Mouse (Mus musculus): ENCODE results near the gene Foxc1. TPM values are rescaled to one million over a fixed set of nuclear protein-coding genes. Genes with fewer than 3 reads are reported as not detected.
A peak's percentile ranks its signal among the peaks of the same experiment; 100 is the strongest.

Gene Foxc1
- total RNA-seq (2022) = 1 to 10 TPM; 4.2 to 5.4 (median 5.0) TPM

DNA sequence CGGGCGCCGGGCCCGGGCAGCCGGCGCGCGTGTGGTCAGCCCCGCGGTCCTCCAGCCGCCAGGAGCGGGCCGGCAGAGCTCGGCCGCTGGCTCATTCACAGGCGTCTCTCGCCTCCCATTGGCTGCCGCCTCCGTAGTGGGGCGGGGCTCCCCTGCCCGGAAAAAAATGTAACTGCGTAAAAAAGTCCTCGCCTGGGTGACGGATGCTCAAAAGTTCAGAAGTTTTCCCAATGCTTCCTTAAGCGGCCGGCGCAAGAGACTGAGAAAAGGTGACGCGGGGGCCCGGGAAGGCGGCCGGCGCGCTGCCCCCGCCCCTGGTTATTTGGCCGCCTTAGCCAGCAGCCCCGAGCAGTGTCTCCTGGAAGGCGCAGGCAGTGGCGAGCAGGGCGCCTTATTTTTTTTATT, at the start of gene Foxc1:
Foxc1 (plus strand) TSS at position 206 of the 405 bp plus-strand sequence.
- DNase-seq (ENCODE audit: low spot score in 2 of 2) = peak in 1 of 2 experiments; percentile 51

DNA sequence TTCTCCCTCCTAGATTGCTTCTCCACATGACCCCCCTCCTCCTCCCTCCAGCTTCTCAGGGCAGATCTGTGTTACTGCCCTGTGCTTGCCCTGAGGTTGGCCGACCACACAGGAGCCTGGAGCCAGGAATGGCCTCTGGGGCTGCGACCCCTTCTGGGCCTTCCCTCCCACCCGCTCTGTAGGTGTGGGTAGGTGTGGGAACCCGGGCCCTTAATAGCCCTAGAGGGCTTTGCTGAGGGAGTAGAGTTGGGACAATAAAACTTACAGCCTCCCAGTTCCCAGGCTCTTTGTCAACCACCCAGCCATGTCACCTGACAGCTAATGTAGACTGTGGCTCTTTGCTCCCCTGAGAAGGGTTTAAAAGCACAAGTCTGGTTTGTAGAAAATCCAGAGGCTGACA, 46.0 kb upstream of the Foxc1 start:
- no peak for DNase-seq (ENCODE audit: low spot score in 2 of 2)

DNA sequence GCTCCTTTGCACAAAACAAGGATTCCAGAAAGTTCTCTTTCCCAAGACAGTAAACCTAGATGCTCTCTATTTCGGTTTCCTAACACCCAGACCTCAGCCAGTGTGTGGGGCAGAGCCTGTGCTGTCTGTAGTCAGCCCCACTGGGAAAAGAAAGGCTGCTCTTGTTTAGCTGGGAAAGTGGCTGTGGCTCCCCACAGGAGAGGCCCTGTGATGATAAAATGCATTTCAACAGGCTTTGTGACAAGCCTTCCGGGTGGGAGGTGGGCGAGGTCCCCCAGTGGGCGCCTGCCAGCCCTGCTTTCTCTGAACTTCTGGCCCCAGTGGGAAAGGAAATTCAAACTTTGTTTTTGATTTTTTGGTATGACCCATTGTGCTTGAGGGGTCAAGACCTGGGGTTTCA, 45.4 kb upstream of the Foxc1 start:
- no peak for DNase-seq (ENCODE audit: low spot score in 2 of 2)

DNA sequence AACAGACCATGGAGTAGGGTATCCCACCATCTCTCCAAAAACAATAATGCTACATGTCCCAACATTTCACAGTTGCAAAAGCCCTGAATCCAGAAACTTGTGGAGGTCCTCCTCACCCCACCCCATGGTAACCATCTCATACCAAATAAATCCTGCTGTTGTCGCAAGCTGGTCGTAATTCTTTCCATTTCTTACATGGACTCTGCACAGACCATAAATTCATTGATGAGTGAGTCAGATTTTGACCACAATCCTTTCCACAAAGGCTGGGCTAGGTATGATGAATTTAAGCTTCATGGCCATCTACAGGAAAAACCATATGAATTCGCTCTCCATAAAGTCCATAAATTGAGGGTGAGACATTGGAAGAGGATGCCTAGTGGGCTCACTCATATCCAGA, 42.0 kb upstream of the Foxc1 start:
- DNase-seq (ENCODE audit: low spot score in 2 of 2) = no peak

DNA sequence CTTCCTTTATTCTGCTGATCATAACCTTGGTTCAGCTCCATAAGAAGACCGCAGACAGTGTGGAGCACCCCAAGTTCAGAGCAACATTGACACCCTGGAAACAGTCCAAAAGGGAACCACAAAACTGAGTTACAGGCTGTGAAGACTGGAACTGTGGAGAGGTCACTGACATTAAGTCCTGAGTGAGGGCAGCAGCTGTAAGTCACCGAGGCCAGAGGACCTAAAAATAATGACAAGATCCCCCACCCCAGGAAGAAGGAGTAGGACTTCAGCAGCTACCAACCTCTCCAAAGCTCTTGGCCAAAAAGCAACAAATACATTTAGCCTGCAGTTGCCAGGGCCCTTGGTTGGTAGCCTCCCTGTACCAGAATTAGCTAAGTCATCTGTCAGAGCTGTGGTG, 40.9 kb upstream of the Foxc1 start:
- no peak for DNase-seq (ENCODE audit: low spot score in 2 of 2)

DNA sequence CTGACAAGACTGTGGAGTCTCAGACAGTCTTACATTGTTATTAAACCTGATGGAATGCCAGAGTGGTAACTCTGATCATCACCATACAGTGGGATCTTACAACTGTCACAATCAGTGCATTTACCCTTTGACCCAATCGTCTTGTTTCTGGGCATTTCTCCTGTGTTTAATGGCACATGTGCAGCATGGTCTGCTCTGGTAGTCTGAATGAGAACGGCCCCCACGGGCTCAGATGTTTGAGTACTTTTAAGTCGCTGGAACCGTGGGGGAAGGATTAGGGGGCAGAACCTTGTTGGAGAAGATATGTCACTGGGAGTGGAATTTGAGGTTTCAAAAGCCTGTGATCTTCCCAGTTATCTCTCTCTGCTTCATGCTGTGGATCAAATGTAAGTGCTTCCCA, 33.6 kb upstream of the Foxc1 start:
- no peak for DNase-seq (ENCODE audit: low spot score in 2 of 2)

DNA sequence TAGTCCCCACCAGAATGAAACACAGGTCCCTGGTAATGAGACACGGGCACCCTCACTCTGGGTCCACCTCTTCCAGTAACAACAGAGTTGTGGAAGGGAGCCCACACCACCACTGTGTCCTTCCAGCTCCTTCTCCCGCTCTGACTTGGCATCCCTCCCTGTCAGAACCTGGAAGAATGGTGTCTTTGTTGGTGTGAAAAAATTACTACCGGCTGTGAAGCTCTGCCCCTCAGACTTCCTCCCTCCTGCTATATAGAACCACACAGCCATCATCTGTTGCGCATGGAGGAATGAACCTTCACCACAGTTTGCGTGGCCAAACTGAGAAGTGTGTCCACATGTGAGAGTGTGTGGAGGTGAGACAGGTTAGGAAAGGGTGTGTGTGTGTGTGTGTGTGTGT, 30.7 kb upstream of the Foxc1 start:
- no peak for DNase-seq (ENCODE audit: low spot score in 2 of 2)

DNA sequence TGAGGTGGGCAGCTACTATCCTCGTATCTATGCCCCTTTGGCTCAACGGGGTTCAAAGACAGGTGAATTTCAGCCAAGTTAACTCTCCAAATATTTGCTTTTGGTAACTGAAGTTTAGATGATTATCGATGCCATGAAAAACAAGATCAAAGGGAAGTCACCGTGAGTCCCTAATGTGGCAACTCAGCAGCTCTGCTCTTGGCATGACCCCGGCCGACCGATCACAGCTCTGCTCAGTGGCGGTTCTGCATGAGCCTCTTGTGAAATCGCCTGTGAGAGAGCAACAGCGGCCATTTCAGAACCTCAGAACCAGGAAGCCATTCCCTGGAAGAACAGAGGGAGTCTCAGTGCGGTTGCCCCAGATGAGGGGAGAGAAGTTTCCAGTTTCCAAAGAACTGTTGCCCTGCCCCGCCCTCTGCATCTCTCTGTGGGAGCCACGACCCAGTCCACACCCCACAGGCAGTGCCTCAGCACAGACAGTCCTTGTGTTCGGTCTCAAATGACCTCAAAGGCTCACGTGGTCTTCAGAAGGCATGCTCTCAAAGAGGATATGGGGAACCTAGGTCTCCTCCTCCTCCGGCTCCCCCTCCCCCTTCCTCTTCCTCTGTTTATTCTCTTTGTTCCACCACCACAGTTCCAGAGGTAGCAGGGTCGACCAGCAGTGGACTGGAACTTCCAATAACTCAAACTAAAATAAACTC, 27.0 kb upstream of the Foxc1 start:
- no peak for DNase-seq (ENCODE audit: low spot score in 2 of 2)

DNA sequence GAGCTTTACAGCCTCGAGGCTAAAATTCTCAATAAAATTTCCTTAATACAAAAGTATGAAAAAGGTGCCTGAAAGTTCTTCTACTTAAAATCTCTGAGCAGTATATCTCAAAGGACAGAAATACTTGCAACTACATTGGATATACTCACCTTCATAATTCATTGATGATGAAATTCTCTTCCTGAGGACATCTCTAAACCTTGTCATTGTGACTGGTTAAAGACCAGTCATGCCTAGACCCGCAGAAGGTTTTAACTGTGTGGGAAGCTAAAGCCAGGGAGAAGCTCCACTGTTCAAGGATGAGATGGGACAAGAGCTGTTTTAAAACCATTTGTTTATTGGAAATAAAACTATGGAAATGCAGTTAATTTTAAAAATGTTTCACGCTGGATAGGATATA, 26.1 kb upstream of the Foxc1 start:
- DNase-seq (ENCODE audit: low spot score in 2 of 2) = no peak

DNA sequence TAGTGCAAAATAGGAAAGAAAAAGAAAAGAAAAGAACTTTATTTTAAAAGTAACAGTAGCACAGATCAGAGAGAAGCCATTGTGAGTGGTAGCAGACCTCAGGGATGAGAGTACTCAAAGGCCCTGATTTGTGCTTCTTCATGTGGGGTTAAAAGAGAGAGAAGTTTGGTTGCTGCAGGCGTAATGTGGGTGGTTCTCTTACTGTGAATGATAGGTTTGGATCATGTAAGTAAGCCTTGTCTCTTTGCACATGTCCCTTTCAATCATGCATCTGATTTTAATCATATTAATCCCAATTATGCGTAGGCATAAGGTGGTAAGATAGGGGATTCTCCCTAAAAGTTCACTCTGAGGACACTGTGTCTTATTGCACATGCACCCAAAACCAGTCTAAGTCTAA, 24.4 kb upstream of the Foxc1 start:
- no peak for DNase-seq (ENCODE audit: low spot score in 2 of 2)

DNA sequence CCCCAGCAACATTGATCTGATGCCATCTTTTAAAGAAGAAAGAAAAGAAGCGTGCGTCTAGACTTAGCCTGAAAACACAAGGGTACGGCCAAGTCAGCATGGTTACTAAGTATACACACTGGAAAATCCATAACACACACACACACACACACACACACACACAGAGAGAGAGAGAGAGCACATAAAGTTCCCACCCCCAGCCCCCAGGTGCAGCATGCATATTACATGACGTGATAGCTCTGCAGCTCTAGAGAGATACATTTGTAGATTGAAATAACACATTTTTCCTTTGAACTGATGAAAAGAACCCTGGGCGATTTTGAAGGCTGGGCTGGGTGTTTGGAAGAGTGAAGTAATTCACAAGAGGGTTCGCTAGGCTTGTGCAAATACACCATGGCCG, 21.7 kb upstream of the Foxc1 start:
- no peak for DNase-seq (ENCODE audit: low spot score in 2 of 2)

DNA sequence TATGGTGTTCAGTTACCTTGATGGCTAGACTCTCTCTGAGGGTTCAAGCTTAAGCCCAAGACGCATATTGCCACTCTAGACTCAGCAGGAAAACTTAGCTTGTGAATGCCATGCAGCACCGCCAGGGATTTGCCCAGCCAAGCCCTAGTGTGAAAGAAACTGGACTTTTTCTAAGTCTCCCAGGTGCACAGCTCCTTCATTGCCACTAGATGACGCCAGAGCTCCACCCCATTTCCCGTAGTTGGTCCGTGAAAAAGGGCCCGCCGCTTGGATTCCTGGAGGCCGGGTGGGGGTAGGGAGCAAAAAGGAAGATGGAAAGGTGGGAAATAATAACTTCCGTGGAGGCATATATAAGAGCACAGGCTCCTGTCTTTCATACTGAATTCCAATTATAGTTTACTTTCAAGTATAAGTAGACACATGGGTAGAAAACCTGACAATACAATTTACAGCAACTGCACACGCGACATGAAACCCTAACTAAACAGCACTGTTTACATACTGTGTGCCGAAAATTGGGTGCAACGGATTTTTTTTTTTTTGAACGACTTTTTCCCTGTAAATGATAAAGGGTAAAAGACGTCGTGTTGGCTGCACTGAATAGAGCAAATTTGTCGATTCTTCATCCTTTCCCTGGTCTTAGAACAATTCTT, 13.8 kb upstream of the Foxc1 start:
- DNase-seq (ENCODE audit: low spot score in 2 of 2) = peak in 1 of 2 experiments; percentile 30

DNA sequence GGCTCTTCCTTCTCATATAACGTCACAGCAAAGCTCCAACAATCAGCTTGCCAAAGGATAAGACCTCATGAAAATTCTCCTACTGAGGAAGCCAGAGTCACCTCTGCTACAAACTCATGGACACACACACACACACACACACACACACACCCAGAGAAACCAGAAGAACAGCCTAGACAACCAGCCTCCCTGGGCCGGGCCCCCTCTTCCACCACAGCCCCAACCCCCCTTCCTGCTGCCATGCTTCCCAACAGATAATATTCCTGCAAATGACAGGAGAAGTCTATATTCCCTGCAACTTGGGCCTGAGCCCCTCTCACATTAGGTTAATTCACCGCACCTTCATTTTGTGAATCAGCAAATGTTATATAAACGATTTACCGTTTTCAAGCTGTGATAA, 13.3 kb upstream of the Foxc1 start:
- no peak for DNase-seq (ENCODE audit: low spot score in 2 of 2)

DNA sequence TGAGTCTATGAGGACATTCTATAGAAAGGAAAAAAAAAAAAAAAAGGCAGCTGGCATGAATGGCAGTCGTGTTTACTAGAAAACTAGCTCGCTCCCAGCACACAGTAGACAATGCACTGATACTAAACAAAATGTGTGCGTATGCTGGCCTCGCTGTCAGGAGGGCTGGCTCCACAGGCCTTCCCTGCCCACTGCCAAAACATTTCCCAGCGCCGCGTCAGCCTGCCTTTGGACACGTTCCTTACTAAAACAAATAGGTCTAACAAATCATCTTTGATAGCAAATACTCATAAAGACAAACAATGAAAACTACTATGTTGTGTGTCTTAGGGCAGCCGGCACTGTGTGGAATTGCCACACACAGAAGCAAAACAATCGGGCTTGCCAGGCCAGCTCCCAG, 9.1 kb upstream of the Foxc1 start:
- DNase-seq (ENCODE audit: low spot score in 2 of 2) = no peak

DNA sequence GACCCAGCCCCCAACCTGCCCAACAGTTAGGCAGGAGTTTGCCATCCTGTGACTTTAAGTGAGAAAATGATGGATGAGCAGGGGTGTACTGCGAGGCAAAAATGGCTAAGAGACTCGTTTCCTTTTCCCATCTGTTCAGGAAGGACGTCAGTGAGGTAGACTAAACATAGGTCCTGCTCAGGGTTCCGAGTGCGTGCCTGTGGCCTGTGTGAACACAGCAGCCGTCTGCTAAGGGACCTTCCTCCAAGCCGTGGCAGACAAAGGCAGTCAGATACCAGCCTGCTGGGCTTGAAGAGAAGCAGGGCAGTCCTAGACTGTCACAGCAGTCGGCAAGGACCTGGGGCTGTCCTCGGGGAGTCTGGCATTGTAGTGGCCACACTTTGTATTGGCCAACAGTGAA, 8.4 kb upstream of the Foxc1 start:
- DNase-seq (ENCODE audit: low spot score in 2 of 2) = no peak

DNA sequence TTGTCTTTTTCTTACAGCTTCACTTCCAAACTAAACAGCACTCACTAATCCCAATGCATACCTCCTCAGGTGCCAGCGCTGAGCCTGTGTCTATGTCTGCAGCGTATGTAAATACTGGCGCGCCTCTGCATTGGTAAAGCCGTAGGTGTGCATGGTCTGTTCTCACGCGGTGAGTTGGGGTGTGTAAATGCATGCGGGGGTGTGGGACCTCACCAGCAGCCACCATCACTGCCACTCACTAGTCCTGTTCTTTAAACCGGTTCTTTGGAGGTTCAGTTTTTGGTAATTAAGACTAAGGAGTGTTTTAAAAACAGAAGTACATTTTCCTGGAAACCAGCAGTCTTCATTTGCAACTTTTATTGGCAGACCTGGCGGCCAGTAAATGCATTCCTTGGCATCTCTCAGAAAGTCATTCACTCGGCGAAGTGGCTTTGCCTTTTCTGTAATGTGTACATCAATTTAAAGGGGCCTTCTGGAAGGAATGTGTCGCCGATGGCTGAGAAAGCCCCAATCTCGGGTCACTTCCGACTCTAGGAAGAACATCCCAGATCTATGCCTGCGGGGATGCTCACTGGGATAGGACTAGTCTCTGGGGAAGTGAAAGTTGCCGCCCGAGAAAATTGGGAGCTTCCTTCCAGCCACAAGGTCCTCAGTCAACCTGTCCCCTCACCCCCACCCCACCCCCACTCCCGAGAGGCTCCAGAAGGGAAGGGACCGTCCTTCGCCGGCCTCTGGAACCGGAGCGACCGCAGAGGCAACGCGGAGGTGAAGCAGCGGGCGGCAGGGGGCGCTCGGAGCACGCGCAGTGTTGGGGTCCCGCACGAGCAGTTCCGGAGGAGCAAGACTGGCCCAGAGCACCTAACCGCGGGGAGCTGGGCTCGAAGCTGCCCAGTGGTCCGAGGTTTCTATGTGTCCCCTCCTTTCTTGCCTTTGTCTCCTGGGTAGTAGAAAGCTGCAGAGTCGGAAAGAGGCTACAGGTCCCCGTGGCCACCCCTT, 5.6 kb upstream of the Foxc1 start:
- DNase-seq (ENCODE audit: low spot score in 2 of 2) = peak; percentile 53 to 78

DNA sequence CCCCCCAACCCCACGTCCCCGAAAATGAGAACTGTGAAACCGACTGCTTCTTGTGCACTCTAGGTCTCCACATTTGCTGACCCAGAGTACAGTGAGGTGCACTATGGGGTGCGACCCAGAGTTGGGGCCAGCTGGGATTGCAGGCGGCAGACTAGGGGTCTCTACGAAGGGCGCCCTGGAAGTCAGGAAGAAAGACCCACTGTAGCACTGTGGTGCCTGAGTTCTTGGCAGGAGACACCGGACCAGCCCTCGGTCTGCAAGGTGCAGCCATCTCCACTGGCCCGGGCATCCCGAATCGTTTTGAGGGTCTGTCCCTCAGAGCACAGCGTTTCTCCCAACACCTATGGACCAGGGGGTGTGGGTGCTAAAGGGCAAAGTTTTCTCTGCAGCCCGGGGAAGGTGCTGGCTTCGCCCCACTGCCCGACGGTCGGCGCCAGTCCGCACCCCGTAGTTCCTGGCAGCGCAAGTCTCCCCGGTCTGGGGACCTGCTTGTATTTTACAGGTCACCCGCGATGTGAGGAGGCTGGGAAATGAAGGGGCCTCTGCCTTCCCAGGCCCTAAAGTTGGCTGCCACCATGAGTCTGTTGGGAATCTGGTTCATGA, 4.6 kb upstream of the Foxc1 start:
- no peak for DNase-seq (ENCODE audit: low spot score in 2 of 2)

DNA sequence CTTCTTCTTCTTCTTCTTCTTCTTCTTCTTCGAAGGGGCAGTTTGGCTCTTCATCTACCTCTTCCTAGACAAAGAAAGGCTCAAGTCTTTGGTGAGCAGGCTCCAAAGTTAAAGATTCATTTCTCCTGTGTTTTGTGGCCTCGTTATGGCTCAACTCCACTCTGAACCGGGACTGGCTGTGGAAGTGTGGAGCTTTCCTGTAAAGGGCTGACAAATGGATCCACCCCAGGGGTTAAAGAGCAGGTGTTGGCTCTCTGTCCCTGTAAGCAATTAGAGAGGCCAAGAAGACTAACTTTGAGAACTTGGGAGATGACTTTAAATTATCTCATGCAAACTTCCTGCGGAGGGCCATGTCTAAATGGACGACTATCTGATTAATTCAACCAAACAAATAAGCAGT, 4.0 kb upstream of the Foxc1 start:
- no peak for DNase-seq (ENCODE audit: low spot score in 2 of 2)

DNA sequence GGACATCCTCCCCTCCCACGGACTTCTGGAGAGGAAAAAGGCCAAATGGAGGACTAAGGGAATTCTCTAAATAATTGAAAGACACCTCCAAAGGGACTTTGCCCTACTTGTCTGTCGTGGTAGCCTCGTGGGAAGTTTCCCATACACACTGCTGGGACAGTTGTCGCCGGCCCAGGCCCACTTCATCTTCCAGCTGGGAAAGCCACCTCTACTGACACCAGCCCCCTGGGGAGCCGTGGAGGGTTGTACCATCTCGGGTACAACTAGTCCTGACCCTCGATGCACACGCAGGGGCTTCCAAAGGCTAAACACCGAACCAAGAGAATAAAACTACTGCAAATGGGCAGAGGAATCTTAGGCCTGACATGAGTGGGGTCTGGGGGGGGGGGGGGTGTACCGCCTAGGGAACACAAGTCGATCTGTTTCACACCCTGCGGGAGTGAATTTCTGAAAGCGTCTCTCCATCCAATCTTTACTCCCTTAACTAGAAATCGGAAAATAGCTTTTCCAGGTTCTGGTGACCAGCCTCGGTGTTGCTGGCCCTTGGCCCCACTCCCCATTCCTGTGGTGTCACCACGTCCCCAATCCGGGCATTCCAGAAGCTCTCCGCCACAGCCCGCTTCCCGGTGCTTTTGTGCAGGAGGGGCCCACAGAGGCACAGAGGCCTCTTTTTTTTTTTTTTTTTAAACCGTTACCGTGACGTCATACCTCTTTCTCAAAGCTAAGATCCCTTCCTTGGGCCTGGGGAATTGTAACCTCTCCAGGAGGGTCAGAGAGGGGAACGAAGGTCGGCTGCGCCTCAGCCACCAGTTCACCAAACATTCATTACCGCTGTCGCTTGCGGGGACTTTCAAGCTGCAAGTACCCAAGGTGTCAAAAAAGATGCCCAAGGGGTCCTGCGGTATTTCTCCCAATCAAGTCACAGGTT, 3.0 kb upstream of the Foxc1 start:
- DNase-seq (ENCODE audit: low spot score in 2 of 2) = no peak

DNA sequence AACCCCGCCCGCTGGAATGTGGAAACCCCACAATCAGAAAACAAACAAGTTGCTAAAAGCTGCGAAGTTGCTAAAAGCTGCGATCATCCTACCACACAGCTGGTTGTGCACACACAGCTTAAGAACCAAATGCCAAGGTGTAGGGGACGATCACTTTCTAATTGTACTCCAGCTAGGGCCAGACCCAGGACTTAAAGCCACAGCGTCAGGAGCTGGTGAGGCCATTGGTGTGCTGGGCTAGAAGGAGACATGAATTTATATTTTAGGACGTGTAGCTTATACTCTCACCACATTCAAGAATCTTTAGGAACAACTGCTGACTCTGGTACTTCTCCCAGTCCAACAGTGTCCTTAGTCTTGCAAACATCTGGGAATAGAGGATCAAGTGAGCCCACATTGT, 1.9 kb upstream of the Foxc1 start:
- DNase-seq (ENCODE audit: low spot score in 2 of 2) = no peak
